Mouse (Mus musculus) myocyte (in vitro differentiated cells): Measurements from ENCODE around the gene Slco3a1.

Source experiments
- E2F4 ChIP-seq: IDR thresholded peaks from one replicate; pipeline ENCODE4 v1.6.1; 2011; ENCODE audit warnings: mild to moderate bottlenecking, control low read depth, moderate library complexity; ENCODE audit not compliant: insufficient read depth
- POLR2A ChIP-seq: IDR thresholded peaks from one replicate; pipeline ENCODE4 v1.6.1; 2011; ENCODE audit warnings: low read depth, mild to moderate bottlenecking, control low read depth, moderate library complexity; ENCODE audit not compliant: insufficient read length
- TCF12 ChIP-seq: IDR thresholded peaks from one replicate; pipeline ENCODE4 v1.6.1; 2011; ENCODE audit warnings: mild to moderate bottlenecking, control low read depth; ENCODE audit not compliant: poor library complexity, insufficient read depth, severe bottlenecking

DNA sequence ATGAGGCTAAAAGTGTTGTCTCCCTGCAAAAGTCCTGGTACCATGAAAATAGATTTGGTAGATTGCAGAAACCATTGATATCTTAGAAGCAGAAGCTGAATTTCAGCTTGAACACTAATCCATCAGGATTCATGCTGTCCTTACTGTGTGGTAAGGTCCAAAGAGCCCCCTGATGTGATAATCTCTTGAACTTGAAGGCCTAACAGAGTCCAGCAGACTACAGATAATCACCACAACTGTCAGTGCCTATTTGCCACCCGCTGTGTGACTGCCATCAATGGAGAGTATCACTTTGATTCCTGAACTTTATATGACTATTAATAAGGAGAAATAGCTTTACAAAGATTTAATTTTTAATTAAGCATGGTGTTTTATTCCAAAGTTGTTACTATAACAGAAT is 24.8 kb upstream of the Slco3a1 start:
- no peak for TF ChIP-seq TCF12
- no peak for TF ChIP-seq E2F4
- TF ChIP-seq POLR2A, result no peak
